Mouse (Mus musculus) midbrain, embryonic 14.5 days (tissue): ENCODE data around the gene Synj2. TPM values are rescaled to one million over a fixed set of nuclear protein-coding genes. Genes with fewer than 3 reads are reported as not detected.

Experiments
- ATAC-seq: fragments of 200-750 bp; cut with Nextera tagmentation; 2 replicates; pipeline ENCODE4 v1.8.0; 2017; ENCODE audit warnings: moderate number of reproducible peaks, moderate library complexity; ENCODE audit not compliant: low FRiP score, low TSS enrichment
- DNase-seq: peaks from one replicate; pipeline ENCODE4 v3.0.0-alpha.2; 2015
- H3K27ac ChIP-seq: fragments of 300-500 bp; sonication (generic); replicated peaks from 2 replicates; pipeline ENCODE4 v1.5.1; 2014; ENCODE audit warnings: mild to moderate bottlenecking, low read depth, low read length, moderate library complexity
- H3K27me3 ChIP-seq: fragments of 300-500 bp; sonication (generic); 2 replicates; pipeline ENCODE4 v1.6.1; 2014; ENCODE audit warnings: low read length, control low read depth, mixed read lengths; ENCODE audit not compliant: control insufficient read depth, insufficient read depth
- H3K36me3 ChIP-seq: fragments of 300-500 bp; sonication (generic); 2 replicates; pipeline ENCODE4 v1.6.1; 2014; ENCODE audit warnings: low read length, control low read depth; ENCODE audit not compliant: control insufficient read depth, insufficient read depth
- H3K4me1 ChIP-seq: fragments of 300-500 bp; sonication (generic); 2 replicates; pipeline ENCODE4 v1.6.1; 2014; ENCODE audit warnings: mild to moderate bottlenecking, antibody characterized with exemption, low read length, control low read depth; ENCODE audit not compliant: control insufficient read depth, insufficient read depth
- H3K4me2 ChIP-seq: fragments of 300-500 bp; sonication (generic); 2 replicates; pipeline ENCODE4 v1.6.1; 2014; ENCODE audit warnings: mild to moderate bottlenecking, low read length, moderate library complexity
- H3K4me3 ChIP-seq: fragments of 300-500 bp; sonication (generic); replicated peaks from 2 replicates; pipeline ENCODE4 v1.5.1; 2014; ENCODE audit warnings: low read depth, low read length
- H3K9ac ChIP-seq: fragments of 300-500 bp; sonication (generic); replicated peaks from 2 replicates; pipeline ENCODE4 v1.6.1; 2014; ENCODE audit warnings: mild to moderate bottlenecking, low read length, moderate library complexity
- H3K9me3 ChIP-seq: fragments of 300-500 bp; sonication (generic); 2 replicates; pipeline ENCODE4 v1.6.1; 2016; ENCODE audit warnings: low read length, control low read depth, mixed read lengths; ENCODE audit not compliant: control insufficient read depth
- WGBS: fragments of 180-500 bp; shearing (Covaris S2); extraction: QIAGEN DNeasy Blood & Tissue Kit; methylation state at CpG from one replicate; pipeline ENCODE4 v1.1.7; 2014; 5-methylcytosine and 5-hydroxymethylcytosine counted together
- polyA plus RNA-seq: library from polyadenylated mRNA; unstranded; fragments of >200 nt; fragmentation: Nextera tagmentation; extraction: Ambion mirVana; gene quantifications from 2 replicates; pipeline ENCODE4 v1.2.1, GENCODE M21; 2014

Synj2 gene
- polyA plus RNA-seq = 0.57 and 1.2 TPM in 2 replicates

DNA sequence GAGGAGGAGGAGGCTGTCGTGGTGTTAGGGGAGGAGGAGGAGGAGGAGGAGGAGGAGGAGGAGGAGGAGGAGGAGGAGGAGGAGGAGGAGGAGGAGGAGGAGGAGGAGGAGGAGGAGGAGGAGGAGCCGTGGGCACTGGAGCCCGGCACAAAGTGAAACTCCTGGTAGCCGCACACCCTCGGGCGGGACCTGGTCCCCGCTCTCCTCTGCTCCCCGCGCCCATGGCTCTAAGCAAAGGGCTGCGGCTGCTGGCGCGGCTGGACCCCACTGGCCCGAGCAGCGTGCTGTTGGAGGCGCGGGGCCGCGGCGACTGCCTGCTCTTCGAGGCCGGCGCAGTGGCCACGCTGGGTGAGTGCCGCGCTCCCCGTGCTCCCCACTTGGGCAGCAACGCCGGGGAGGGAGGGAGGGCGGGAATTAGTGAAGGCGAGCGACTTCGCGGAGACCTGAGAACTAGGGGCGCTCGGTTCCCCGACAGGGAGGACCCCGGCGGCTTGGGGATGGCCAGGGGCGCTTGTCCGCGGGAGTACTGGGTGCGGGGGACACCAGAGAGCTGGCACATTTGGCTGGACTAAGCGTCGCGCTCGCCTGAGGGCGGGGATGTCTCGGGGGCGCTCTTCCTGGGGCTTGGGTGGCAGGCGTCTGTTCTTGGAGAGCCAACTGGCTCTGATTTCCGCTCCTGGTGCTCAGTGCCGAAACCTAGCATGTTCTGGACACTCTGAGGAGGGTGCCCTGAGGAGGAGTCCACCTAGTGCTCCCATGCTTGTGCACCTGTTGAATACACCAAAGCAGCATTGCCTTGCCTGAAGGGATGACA is at the start of gene Synj2:
Gene Synj2 (plus strand): TSS at position 51 of the 814 bp plus-strand sequence.
- peak within 1 kb of the TSS; percentile 73 for H3K4me2 ChIP-seq
- H3K4me1 ChIP-seq = peaks cover 5% of the 10 kb centered on the region
- H3K4me3 ChIP-seq = peak within 1 kb of the TSS; percentile 44
- no peaks in the 10 kb centered on the region for H3K36me3 ChIP-seq
- DNase-seq (peak; percentile 75), ATAC-seq (peak; percentile 50; the same call in 1 of the 2 replicates)
- peak within 1 kb of the TSS; percentile 39; the same call in 1 of the 2 replicates for H3K9ac ChIP-seq
- H3K27me3 ChIP-seq = peaks cover 25% of the 10 kb centered on the region
- 2% methylated on average over 51 of the region's 52 CpGs for WGBS
- H3K27ac ChIP-seq = no peak within 1 kb of the TSS
- H3K9me3 ChIP-seq = no peaks in the 10 kb centered on the region

DNA sequence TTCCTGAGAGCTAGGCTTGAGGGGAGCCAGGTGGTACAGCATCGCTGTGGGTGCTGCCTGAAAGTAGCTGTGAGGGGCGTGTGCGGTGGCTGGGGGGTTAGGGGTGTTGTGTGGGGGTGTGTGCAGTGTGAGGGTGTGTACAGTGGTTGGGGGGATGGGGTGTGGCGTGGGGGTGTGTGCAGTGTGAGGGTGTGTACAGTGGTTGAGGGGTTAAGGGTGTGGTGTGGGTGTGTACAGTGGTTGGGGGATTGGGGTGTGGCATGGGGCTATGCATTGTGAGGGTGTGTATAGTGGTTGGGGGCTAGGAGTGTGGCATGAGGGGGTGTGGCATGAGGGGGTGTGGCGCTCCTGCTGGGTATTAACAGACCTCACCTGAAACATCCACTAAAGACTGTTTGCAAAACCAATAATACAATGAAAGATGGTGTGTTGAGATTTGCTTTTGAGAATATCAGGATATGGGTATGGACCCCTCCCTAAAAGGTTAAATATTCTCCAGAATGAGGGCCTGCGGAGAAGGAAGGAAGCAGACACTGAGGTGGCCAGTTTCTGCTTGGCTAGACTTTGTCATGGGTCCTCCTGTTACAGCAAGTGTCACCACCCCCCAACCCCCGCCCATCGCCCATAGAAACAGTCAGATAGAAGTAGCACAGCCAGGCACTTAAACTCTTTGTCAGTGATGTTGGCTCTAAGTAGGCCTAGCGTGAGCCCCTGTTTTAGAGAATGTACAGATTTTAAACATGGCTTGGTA is 49.0 kb upstream of the Synj2 start:
- ATAC-seq (no peak), DNase-seq (no peak)
- Histone ChIP-seq H3K4me1 (peaks cover 3% of the 10 kb centered on the region; the same call in 1 of the 2 replicates), H3K36me3 (no peaks in the 10 kb centered on the region), H3K9ac (no peak overlapping the region), H3K4me3 (no peak overlapping the region), H3K27ac (no peak overlapping the region), H3K4me2 (no peak overlapping the region), H3K9me3 (no peaks in the 10 kb centered on the region), H3K27me3 (no peaks in the 10 kb centered on the region)
- 89% methylated on average over 9 of the region's 9 CpGs for WGBS

DNA sequence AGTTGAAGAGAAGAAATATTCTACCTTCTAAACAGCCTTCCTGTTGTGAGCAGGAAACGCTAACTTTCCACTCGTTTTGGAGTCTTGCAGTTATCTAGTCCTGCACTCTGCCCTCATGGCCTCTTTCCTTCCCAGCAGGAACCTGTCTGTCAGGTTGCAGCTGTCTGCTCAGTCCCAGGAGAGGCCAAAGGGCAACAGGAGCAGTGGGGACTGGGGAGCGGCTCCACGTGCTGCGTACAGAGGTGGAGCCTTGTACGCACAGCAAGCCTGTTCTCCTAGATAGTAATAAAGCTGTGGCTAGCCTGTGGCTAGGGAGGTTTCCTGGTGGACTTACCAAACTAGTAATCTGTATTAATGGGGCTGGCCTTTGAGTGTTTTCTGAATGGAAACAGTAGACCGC is 48.0 kb upstream of the Synj2 start:
- Histone ChIP-seq H3K4me2 (no peak overlapping the region), H3K27ac (no peak overlapping the region), H3K4me1 (peaks cover 3% of the 10 kb centered on the region; the same call in 1 of the 2 replicates), H3K27me3 (no peaks in the 10 kb centered on the region), H3K9me3 (no peaks in the 10 kb centered on the region), H3K4me3 (no peak overlapping the region), H3K9ac (no peak overlapping the region), H3K36me3 (no peaks in the 10 kb centered on the region)
- ATAC-seq = no peak
- 23% methylated on average over 7 of the region's 7 CpGs for WGBS
- no peak for DNase-seq

DNA sequence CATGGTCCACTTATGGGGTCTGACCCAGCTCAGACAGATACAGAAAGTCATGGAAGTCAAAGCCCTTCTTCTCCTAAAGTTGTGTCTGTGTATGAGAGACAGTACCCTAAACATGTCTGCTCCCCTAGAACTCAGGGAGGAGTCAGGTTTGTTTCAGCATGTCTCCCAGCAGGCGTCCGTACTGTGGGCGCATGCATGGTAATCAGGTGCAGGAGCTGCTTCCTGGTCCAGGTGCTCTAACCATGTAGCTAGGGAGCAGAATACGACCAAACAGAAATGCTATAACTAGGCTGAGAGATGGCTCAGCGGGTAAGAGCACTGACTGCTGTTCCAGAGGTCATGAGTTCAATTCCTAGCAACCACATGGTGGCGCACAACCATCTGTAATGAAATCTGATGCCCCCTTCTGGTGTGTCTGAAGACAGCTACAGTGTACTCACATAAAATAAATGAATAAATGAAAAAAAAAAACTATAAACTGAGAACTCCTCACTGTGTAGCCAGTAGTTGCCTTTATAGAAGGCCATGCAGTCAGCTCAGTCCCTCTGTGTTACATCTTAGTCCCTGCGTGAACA is 47.4 kb upstream of the Synj2 start:
- H3K27ac ChIP-seq = no peak overlapping the region
- ATAC-seq (no peak), DNase-seq (no peak)
- peaks cover 3% of the 10 kb centered on the region; the same call in 1 of the 2 replicates for H3K4me1 ChIP-seq
- H3K27me3 ChIP-seq = no peaks in the 10 kb centered on the region
- WGBS = 84% methylated on average over 7 of the region's 7 CpGs
- no peak overlapping the region for H3K4me3 ChIP-seq
- H3K9me3 ChIP-seq = no peaks in the 10 kb centered on the region
- H3K4me2 ChIP-seq = no peak overlapping the region
- no peaks in the 10 kb centered on the region for H3K36me3 ChIP-seq
- H3K9ac ChIP-seq = no peak overlapping the region

DNA sequence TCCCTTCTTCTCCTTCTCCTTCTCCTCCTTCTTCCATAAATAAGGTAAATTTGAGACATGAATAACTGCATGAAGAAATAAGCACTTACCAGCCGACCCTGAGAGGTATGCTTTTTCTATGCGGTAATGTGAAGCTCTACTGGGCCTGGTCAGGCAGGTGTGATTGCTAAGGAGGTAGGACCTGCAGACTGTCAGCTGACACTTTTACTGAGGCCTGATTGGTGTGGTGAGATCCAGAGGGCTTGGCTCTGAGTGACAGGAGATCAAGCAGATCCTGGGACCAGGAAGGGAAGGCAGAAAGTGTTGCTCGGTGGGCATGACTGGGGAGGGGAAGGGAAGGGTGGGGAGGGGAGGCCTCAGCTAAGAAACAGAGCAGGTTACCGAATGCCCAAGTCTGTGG is 45.0 kb upstream of the Synj2 start:
- H3K4me1 ChIP-seq = peaks cover 3% of the 10 kb centered on the region; the same call in 1 of the 2 replicates
- H3K4me2 ChIP-seq = no peak overlapping the region
- no peak overlapping the region for H3K4me3 ChIP-seq
- H3K9ac ChIP-seq = no peak overlapping the region
- no peaks in the 10 kb centered on the region for H3K9me3 ChIP-seq
- H3K27ac ChIP-seq = no peak overlapping the region
- no peaks in the 10 kb centered on the region for H3K27me3 ChIP-seq
- WGBS = 80% methylated on average over 4 of the region's 4 CpGs
- ATAC-seq (no peak), DNase-seq (no peak)
- peaks cover 8% of the 10 kb centered on the region; the same call in 1 of the 2 replicates for H3K36me3 ChIP-seq

DNA sequence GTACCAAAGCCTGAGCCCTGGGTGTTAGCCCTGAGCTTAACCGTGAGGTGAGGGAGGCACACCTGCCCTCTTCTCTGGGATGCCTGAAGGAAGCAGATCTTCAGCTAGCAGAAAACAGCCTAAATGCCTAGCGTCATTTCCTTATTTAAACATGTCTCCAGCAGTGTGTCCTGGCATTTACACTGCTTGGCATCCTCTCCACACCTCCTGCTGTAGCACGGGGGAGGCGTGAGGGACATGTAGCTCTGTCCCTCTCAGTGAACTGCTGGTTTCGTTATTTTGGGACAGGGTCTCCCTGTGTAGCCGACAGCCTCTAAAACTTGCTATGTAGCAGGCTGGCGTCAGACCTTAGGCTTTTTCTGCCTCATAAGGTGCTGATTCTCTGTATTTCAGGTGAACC is 44.5 kb upstream of the Synj2 start:
- Histone ChIP-seq H3K4me1 (peaks cover 3% of the 10 kb centered on the region; the same call in 1 of the 2 replicates), H3K36me3 (peaks cover 8% of the 10 kb centered on the region; the same call in 1 of the 2 replicates), H3K9ac (no peak overlapping the region), H3K27ac (no peak overlapping the region), H3K9me3 (no peaks in the 10 kb centered on the region), H3K4me2 (no peak overlapping the region), H3K27me3 (no peaks in the 10 kb centered on the region), H3K4me3 (no peak overlapping the region)
- DNase-seq (no peak), ATAC-seq (no peak)
- 94% methylated on average over 7 of the region's 7 CpGs for whole genome bisulfite sequencing

DNA sequence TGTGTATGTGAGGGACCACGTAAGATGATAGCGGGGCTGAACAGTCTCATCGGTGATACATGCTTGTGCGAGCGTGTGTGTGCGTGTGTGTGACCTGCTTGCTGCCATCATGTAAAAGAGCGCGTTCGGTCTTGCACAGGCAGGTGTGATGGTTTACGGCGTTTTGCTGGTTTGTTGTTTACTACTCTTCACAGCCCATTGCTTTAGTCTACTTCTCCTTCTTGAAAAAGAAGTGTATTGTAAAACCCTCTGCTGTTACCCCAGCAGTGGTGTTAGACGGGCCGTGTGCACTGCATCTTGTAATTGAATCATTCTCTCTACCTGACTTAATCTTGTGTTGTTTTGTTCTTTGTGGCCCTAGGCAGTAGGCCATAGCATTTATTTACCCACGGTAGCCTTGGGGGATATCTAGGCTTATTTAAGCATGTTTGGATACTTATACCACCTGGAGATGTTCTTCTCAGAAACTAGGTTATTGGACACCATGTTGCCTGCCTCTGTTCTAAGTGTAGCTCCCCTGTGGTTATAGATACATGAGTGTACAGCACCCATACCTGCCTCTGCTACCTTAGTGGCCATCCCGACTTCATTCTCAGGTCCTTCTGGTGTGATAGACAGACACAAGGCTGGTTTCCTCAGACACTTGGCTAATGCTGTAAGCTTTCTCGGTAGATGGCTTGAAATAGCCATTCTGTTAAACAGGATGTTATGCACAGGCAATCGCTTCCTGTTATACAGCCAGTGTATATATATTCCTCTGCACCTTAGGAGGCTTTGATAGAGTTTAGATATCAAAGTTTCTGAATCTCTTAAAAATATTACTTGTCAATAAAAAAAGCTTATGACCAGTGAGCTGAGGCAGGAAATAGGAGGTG is 43.5 kb upstream of the Synj2 start:
- Histone ChIP-seq H3K4me1 (peaks cover 3% of the 10 kb centered on the region; the same call in 1 of the 2 replicates), H3K4me3 (no peak overlapping the region), H3K27ac (no peak overlapping the region), H3K9me3 (no peaks in the 10 kb centered on the region), H3K27me3 (no peaks in the 10 kb centered on the region), H3K36me3 (peaks cover 8% of the 10 kb centered on the region; the same call in 1 of the 2 replicates), H3K9ac (no peak overlapping the region), H3K4me2 (no peak overlapping the region)
- no peak for DNase-seq
- 94% methylated on average over 17 of the region's 17 CpGs for WGBS
- no peak for ATAC-seq

DNA sequence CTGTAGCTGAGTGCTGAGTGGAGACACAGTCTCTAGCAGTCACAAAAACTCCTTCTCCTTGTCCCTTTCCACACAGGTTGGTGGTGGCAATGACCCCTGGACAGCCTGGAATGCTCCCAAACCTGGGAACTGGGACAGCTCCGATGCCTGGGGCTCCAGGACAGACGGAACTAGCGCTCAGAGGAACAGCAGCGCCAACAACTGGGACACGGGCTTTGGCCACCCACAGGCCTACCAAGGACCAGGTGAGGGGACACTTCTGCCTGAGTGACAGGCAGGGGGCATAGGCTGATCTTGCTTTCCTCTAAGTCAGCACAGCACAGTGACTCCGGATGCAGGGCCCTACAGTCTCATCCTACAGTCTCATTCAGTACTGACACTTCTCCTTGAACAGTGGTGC is 41.8 kb upstream of the Synj2 start:
- Histone ChIP-seq H3K4me3 (no peak overlapping the region), H3K36me3 (peaks cover 8% of the 10 kb centered on the region; the same call in 1 of the 2 replicates), H3K27ac (no peak overlapping the region), H3K9me3 (no peaks in the 10 kb centered on the region), H3K27me3 (no peaks in the 10 kb centered on the region), H3K4me2 (no peak overlapping the region), H3K9ac (no peak overlapping the region), H3K4me1 (no peaks in the 10 kb centered on the region)
- no peak for ATAC-seq
- DNase-seq = no peak
- WGBS = 89% methylated on average over 6 of the region's 6 CpGs
